In genomic region chr2:35193976-35194375, GRCm38 (mm10) we compare ENCODE assay signal across 12 mouse cellular contexts.
"Had no signal": no experiment of that assay in that cellular context is flagged by ENCODE, and none has a peak within 500 bp of the region (broad histone marks: within the 10 kb centered on the region; RNA-seq: fewer than 3 reads in every experiment).

No protein-coding gene starts in this region.

- DNase-seq: kidney, adult 9 months; kidney, postnatal 4 days; left cerebral cortex, postnatal 4 days; lung, postnatal 14 days; thymus, postnatal 36 days had no signal

- H3K9ac ChIP-seq: limb, embryonic 13.5 days; lung, embryonic 15.5 days; midbrain, embryonic 13.5 days had no signal

- ATAC-seq: inflammation-experienced regulatory T-cells, adult 6 months; intestine, postnatal 0 days; midbrain, embryonic 13.5 days had no signal

- H3K9me3 ChIP-seq: limb, embryonic 13.5 days; lung, embryonic 15.5 days; midbrain, embryonic 13.5 days had no signal

- H3K4me2 ChIP-seq: limb, embryonic 13.5 days; lung, embryonic 15.5 days; midbrain, embryonic 13.5 days had no signal

- H3K27me3 ChIP-seq: limb, embryonic 13.5 days; lung, embryonic 15.5 days; midbrain, embryonic 13.5 days had no signal

- H3K27ac ChIP-seq: kidney, postnatal 0 days; layer of hippocampus, adult 2 months; limb, embryonic 13.5 days; lung, embryonic 15.5 days; midbrain, embryonic 13.5 days had no signal

- H3K4me3 ChIP-seq: layer of hippocampus, adult 2 months; limb, embryonic 13.5 days; lung, embryonic 15.5 days; midbrain, embryonic 13.5 days had no signal
